Mouse (Mus musculus) liver, embryonic 12.5 days (tissue): ENCODE results near the gene Soat2. TPM values are rescaled to one million over a fixed set of nuclear protein-coding genes. Genes with fewer than 3 reads are reported as not detected.

ENCODE experiments used
- ATAC-seq: fragments of 200-750 bp; cut with Nextera tagmentation; 2 replicates; pipeline ENCODE4 v1.8.0; 2017; ENCODE audit warnings: moderate number of reproducible peaks, mild to moderate bottlenecking, moderate library complexity
- H3K27ac ChIP-seq: fragments of 300-500 bp; sonication (generic); 2 replicates; pipeline ENCODE4 v1.5.1; 2016; ENCODE audit warnings: mild to moderate bottlenecking
- H3K27me3 ChIP-seq: fragments of 300-500 bp; sonication (generic); replicated peaks from 2 replicates; pipeline ENCODE4 v1.6.1; 2016; ENCODE audit warnings: mild to moderate bottlenecking, moderate library complexity
- H3K36me3 ChIP-seq: fragments of 300-500 bp; sonication (generic); 2 replicates; pipeline ENCODE4 v1.6.1; 2016; ENCODE audit warnings: mild to moderate bottlenecking, moderate library complexity
- H3K4me1 ChIP-seq: fragments of 300-500 bp; sonication (generic); 2 replicates; pipeline ENCODE4 v1.6.1; 2016
- H3K4me2 ChIP-seq: fragments of 300-500 bp; sonication (generic); 2 replicates; pipeline ENCODE4 v1.6.1; 2016; ENCODE audit warnings: mild to moderate bottlenecking, moderate library complexity
- H3K4me3 ChIP-seq: fragments of 300-500 bp; sonication (generic); 2 replicates; pipeline ENCODE4 v1.5.1; 2016; ENCODE audit warnings: mild to moderate bottlenecking, moderate library complexity
- H3K9ac ChIP-seq: fragments of 300-500 bp; sonication (generic); 2 replicates; pipeline ENCODE4 v1.6.1; 2016; ENCODE audit warnings: mild to moderate bottlenecking, moderate library complexity
- H3K9me3 ChIP-seq: fragments of 300-500 bp; sonication (generic); replicated peaks from 2 replicates; pipeline ENCODE4 v1.6.1; 2016; ENCODE audit warnings: mild to moderate bottlenecking, moderate library complexity
- WGBS: fragments of 180-500 bp; shearing (Covaris S2); methylation state at CpG from one replicate; pipeline ENCODE4 v1.1.7; 2016; ENCODE audit not compliant: insufficient replicate concordance; 5-methylcytosine and 5-hydroxymethylcytosine counted together
- polyA plus RNA-seq: library from polyadenylated mRNA; unstranded; fragments of >200 nt; fragmentation: Nextera tagmentation; extraction: Ambion mirVana; gene quantifications from 2 replicates; pipeline ENCODE4 v1.2.1, GENCODE M21; 2016

Soat2 gene
- 28.3 and 29.8 TPM in 2 replicates for polyA plus RNA-seq

DNA sequence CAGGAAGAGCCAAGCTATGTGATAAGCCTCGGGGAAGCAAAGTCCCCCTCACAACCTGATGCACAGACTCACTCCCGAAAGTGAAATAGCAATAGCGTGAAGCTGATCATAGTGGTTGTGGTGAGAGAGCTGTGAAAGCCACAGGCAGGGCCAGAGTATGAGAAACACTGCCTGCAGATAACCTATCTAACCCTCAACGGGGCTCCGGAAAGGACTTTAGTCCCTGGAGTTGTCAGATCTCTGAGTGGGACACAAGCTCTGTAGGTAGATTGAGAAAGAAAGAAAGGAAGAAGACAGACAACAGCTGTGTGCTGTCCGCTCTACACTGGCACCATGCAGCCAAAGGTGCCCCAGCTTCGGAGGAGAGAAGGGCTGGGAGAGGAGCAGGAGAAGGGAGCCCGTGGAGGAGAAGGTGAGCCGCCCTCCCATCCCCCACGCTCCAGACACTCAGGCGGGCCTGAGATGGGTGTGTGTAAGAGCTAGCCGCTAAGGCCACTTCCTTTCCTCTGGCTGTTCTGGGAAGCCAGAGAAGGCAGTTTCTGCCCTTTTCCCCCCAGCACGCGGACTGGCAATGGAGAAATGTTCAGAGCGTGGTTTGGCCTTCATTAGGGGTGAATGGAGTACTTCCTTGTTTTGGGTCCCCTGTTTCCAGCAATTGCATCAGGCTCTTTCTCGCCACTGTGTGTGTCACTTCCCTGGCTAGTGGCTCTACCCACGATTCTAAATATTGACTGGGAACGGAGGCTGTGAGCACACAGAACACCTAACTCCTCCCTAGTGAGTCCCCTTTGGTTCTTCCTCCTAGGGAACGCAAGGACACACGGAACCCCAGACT, at the start of gene Soat2:
TSS of gene Soat2 (plus strand) at position 226 of the 835 bp plus-strand sequence.
- Histone ChIP-seq H3K4me1 (peaks cover 62% of the 10 kb centered on the region), H3K36me3 (peaks cover 26% of the 10 kb centered on the region), H3K27me3 (peaks cover 8% of the 10 kb centered on the region), H3K4me2 (peak within 1 kb of the TSS; percentile 78), H3K9me3 (0 out of 2 replicates have a peak, but pooled peaks cover 4% of the 10 kb centered on the region), H3K9ac (peak within 1 kb of the TSS; percentile 61), H3K27ac (peak within 1 kb of the TSS; percentile 90), H3K4me3 (peak within 1 kb of the TSS; percentile 54)
- ATAC-seq: peak; percentile 85
- 6% methylated on average over 20 of the region's 20 CpGs for WGBS

DNA sequence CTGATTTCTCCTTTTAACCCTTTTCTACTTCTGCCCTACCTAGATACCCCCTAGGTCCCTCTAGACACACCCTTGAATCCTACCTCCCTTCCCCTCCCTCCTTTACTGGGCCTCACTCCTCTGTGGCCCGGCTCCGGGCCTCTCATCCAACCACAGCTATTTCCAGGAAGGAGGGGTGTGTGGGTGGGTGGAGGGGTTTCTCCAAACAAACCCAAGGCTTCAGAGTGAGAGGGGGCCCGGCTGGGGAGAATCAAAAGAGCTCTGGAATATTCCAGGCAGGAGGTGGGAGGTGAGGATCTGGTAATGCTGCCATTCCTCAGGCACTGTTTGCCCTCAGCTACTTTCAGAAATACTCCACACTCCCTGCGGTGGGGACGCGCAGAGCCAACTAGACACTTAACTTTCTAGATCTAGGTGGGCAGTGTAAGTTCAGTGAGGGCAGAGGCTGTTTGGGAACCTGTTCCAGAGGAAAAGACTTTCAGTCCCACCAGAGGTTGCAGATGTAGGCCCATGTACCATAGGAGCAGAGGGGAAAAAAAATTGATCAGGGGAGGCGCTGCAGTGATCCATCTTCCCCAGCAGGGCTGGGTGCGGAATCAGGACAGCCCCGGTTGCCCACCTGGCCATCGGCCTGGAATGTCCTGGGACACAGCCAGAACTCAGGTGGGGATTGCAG, 49.2 kb upstream of the Soat2 start:
- Histone ChIP-seq H3K27ac (peak overlapping the region; percentile 70), H3K4me1 (peaks cover 67% of the 10 kb centered on the region), H3K4me3 (peak overlapping the region; percentile 65), H3K27me3 (peaks cover 72% of the 10 kb centered on the region), H3K36me3 (peaks cover 25% of the 10 kb centered on the region), H3K4me2 (peak overlapping the region; percentile 97), H3K9ac (no peak overlapping the region; the same call in 1 of the 2 replicates), H3K9me3 (no peaks in the 10 kb centered on the region)
- WGBS: 37% methylated on average over 10 of the region's 10 CpGs
- ATAC-seq: no peak

DNA sequence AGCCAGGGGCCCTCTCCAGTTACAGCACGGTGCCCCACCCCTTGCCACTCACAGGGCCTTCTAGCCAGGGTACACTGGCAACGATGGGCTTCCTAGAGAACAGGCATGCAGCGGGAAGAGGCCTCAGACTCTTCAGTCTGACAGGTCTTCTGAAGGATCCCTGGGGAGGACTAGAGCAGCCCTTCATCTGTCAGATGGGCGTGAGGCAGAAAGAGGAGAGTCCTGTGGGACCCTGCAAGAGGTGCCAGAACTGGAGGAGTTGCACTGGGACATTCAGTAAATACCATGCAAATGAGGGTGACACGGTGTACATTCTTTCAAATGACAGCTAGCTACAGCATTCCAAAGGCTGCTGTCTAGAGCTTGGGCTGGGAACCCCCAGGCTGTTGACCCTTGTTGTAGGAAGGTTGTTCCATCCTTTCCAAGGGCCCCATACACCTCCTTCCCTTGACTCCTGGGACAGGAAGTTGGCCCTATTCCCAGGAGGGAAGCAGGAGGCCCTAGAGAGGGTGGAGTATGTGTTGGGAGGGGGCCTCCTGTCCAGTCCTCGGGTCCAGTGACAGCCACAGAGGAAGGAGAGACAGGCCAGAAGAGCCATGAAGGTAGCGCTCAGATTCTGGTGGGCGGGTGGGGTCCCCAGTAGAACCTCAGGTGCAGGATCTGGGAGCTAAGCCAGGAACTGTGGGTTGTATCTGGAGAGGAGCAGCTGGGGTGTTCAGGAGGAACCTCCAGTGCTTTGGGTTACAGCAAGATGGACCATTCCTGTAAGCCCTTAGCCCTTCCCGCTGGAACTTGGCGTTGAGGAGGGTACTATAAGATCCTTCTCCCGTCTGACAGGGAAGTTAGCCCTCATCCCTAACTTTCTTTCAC, 48.4 kb upstream of the Soat2 start:
- Histone ChIP-seq H3K4me1 (peaks cover 75% of the 10 kb centered on the region), H3K27ac (peak overlapping the region; percentile 70), H3K27me3 (peaks cover 80% of the 10 kb centered on the region), H3K4me3 (0 out of 2 replicates have a peak overlapping the region, but pooled peaks have one; percentile 43), H3K9ac (peak overlapping the region; percentile 33; the same call in 1 of the 2 replicates), H3K4me2 (peak overlapping the region; percentile 97), H3K9me3 (no peaks in the 10 kb centered on the region), H3K36me3 (peaks cover 18% of the 10 kb centered on the region)
- ATAC-seq: no peak
- 36% methylated on average over 11 of the region's 11 CpGs for WGBS

DNA sequence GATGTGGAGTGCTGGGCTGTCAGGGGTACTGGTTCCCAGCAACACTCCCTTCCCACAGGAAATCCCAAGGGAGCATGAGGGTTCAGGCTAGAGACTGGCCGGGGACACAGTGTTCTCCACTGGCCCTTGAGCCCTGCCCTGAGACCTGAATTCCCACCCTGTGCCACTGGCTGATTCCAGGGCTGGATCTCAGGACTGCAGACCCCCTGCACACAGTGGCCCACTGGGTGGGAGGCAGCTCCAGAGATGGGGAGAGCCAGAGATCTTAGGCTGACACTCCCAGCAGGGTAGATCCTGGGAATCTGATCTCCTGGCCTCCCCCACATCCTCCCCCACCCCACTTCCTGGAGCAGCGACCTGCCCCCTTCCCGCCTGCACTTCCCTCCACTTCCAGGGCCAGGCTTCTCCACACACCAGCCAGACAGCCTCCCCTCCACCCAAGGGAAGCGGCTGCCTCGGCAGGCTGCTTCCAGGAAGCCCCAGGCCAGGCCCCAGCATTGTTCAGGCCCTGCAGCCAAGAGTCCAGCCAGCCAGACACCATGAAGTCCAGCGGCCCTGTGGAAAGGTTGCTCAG, 47.7 kb upstream of the Soat2 start:
- Histone ChIP-seq H3K27ac (peak overlapping the region; percentile 70), H3K4me2 (peak overlapping the region; percentile 97)
- 32% methylated on average over 6 of the region's 6 CpGs for WGBS

DNA sequence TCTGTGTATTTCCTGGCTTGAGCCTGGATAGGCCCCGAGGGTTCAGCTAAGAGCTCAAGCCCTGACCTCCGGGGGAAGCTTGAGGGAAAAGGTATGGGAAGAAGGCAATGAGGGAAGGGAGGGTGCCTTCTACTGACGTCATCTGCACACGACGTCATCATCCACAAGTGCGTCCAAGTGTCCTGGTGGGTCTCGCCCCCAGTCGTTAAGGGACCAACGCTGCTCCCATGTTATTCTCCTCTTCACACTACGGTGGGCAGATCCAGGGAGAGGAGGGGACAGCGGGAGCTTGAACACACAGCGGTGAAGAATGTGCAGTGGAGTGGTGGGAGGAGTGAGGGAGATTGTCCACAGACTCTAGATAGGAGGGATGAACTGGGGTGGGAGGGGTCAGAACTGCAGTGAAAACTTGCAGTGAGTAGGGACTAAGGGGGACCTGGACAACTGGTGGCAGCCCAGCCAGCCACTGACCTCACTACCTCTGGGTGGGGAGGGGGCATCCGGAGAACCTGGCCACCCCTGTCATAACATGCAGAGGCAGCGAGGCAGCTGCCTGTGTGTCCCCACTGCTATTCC, 46.9 kb upstream of the Soat2 start:
- Histone ChIP-seq H3K9ac (peak overlapping the region; percentile 49; the same call in 1 of the 2 replicates), H3K4me1 (peaks cover 85% of the 10 kb centered on the region), H3K4me3 (peak overlapping the region; percentile 43), H3K36me3 (peaks cover 2% of the 10 kb centered on the region; the same call in 1 of the 2 replicates), H3K9me3 (no peaks in the 10 kb centered on the region), H3K4me2 (peak overlapping the region; percentile 97), H3K27ac (peak overlapping the region; percentile 70), H3K27me3 (peaks cover 90% of the 10 kb centered on the region)
- ATAC-seq: no peak
- WGBS: 18% methylated on average over 14 of the region's 14 CpGs

More for the DNA sequence above, 47.7 kb upstream of the Soat2 start:
- H3K27me3 ChIP-seq: peaks cover 87% of the 10 kb centered on the region
- no peak for ATAC-seq
- H3K9me3 ChIP-seq: no peaks in the 10 kb centered on the region
- peaks cover 82% of the 10 kb centered on the region for H3K4me1 ChIP-seq
- H3K9ac ChIP-seq: peak overlapping the region; percentile 49; the same call in 1 of the 2 replicates
- peaks cover 10% of the 10 kb centered on the region for H3K36me3 ChIP-seq
- peak overlapping the region; percentile 43 for H3K4me3 ChIP-seq

DNA sequence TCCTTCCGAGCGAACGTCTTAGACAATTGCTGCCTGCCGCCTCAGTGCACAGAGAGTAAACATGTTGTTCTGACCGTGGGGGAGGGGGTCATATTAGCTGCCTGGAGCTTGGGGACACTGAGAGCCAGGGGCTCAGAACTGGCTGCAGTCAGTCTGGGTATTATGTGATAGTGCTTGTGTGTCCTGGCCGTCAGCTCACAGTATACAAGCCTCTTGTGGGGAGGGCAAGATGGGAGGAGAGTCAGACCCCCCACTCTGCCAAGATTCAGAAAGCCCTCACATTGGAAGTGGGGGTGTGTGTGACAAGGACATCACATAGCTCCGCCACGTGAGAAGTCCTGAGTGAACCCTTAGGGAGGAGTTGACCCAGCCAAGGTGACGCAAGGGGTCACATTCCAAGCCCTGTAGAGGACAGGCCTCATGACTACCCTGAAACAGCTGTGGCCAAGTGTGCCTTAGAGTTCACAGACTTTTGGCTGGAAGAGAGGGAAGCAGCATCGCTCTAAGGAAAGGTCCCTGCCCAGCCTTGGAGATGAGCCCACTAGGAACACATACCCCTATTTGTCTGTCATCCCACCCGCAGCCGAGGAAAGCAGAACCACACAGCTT, 46.3 kb upstream of the Soat2 start:
- Histone ChIP-seq H3K4me1 (peaks cover 84% of the 10 kb centered on the region), H3K27me3 (peaks cover 88% of the 10 kb centered on the region), H3K36me3 (no peaks in the 10 kb centered on the region), H3K9ac (no peak overlapping the region; the same call in 1 of the 2 replicates), H3K9me3 (no peaks in the 10 kb centered on the region), H3K27ac (peak overlapping the region; percentile 13; the same call in 1 of the 2 replicates), H3K4me2 (peak overlapping the region; percentile 97), H3K4me3 (peak overlapping the region; percentile 43)
- WGBS: 50% methylated on average over 12 of the region's 12 CpGs
- ATAC-seq: no peak

DNA sequence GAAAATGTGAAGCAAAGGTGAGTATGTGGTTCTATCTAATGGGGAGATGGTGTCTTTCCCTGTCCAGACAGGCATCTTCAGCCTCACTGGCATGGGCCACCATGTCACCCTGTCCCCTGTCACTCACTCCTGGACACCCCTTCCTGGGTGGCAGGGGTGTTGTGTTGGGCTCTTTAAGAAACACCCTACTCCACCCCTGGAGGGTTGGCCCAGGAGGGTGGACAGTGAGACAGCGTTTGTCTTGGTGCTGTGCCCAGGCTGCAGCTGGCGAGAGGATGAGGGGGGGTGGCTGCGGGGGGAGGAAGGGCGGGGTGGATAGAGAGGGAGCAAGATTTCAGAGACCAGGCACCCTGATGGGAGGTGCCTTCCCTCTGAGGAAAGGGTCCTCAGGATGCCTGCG, 45.0 kb upstream of the Soat2 start:
- no peak overlapping the region for H3K9ac ChIP-seq
- H3K4me2 ChIP-seq: no peak overlapping the region
- H3K9me3 ChIP-seq: no peaks in the 10 kb centered on the region
- H3K27ac ChIP-seq: no peak overlapping the region
- H3K4me1 ChIP-seq: peaks cover 71% of the 10 kb centered on the region
- peaks cover 76% of the 10 kb centered on the region for H3K27me3 ChIP-seq
- no peak for ATAC-seq
- H3K36me3 ChIP-seq: 0 out of 2 replicates have a peak, but pooled peaks cover 7% of the 10 kb centered on the region
- 49% methylated on average over 5 of the region's 5 CpGs for WGBS
- H3K4me3 ChIP-seq: no peak overlapping the region

DNA sequence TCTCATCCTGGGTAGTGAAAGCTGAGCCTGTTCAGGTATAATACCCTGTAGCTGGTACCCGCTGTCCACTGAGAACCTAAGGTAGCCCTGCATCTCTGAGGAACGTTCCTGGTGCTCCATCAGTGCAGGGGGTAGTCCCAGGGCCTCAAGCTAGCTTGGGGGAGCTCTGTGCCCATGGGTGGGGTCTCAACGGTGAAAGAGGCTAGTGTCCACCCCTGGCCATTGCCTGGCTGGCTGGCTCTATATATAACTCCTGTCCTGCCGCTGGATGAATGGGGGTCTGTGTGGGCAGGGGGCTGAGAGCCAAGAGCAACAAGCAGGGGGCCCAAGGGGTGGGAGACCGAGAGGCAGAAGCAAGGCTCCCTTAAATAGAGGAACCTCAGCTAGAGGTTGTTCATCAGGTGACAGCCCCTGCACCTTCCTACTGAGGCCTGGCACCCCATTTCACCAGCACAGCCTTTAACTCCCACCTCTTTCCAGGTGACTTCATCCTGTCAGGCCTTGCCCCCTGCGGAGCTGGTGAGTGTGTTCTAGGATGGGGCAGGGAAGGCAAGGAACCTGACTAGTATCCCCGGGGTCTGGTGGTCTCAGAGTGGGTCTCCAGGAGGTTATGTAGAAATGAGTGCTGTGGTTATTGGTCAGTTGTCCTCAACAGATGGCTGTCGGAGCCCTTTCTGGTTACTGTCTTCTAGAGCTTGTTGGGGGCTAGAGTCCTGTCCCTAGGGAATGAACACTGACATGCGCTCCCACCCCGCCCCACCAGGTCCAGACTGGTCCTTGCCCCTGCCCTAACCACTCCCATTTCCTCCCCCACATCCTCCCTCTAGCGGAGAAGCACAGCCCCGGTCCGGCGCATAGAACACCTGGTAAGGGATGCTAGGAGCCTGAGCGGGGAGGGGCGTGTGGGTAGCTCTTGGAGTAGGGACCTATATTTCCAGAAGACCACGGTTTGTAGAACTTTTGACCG, 44.3 kb upstream of the Soat2 start:
- Histone ChIP-seq H3K4me2 (peak overlapping the region; percentile 71), H3K4me3 (peak overlapping the region; percentile 43; the same call in 1 of the 2 replicates), H3K9ac (no peak overlapping the region), H3K27ac (no peak overlapping the region), H3K4me1 (peaks cover 64% of the 10 kb centered on the region), H3K36me3 (peaks cover 12% of the 10 kb centered on the region; the same call in 1 of the 2 replicates), H3K27me3 (peaks cover 76% of the 10 kb centered on the region), H3K9me3 (no peaks in the 10 kb centered on the region)
- WGBS: 21% methylated on average over 18 of the region's 18 CpGs
- no peak for ATAC-seq

DNA sequence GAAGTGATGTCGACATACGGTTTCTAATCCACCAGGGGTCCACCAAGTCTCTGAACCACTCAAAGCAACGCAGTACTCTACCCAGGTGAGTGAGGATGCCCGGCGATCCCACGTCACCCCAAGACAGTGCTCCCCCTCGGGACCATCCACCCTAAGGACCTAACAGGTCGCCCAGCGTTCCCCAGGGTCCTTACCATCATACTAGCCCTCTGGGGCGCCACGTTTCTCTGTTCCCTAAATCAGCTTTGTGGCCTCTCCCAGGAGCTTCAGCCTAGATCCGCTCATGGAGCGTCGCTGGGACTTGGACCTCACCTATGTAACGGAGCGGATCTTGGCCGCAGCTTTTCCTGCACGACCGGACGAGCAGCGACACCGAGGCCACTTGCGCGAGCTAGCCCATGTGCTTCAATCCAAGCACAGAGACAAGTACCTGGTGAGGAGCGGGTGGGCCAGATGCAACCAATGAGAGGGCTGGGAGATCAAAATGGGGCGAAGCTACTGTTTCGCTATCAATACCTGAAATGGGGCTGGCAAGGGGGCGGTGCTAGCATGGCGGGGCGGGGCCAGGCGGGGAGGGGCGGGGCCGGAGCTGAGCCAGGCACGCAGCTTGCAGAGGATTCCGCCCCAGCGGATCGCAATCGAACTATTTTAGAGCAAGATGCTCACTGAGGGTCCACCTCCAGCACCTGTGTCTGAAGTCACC, 43.4 kb upstream of the Soat2 start:
- H3K27me3 ChIP-seq: peaks cover 70% of the 10 kb centered on the region
- H3K4me1 ChIP-seq: peaks cover 55% of the 10 kb centered on the region
- peak; percentile 6; the same call in 1 of the 2 replicates for ATAC-seq
- 23% methylated on average over 38 of the region's 38 CpGs for WGBS
- H3K36me3 ChIP-seq: peaks cover 15% of the 10 kb centered on the region; the same call in 1 of the 2 replicates
- no peaks in the 10 kb centered on the region for H3K9me3 ChIP-seq
- peak overlapping the region; percentile 43 for H3K4me3 ChIP-seq
- H3K9ac ChIP-seq: peak overlapping the region; percentile 29; the same call in 1 of the 2 replicates
- no peak overlapping the region for H3K27ac ChIP-seq
- peak overlapping the region; percentile 71 for H3K4me2 ChIP-seq
